Mouse (Mus musculus) neural tube, embryonic 13.5 days (tissue): ENCODE results near the gene Snx11. TPM values are rescaled to one million over a fixed set of nuclear protein-coding genes. Genes with fewer than 3 reads are reported as not detected.
"Not testable (repeated sequence)": the region's sequence is repeated elsewhere in the genome, so short reads cannot be mapped to it uniquely, and the experiment has no call there.

ENCODE experiments used
- ATAC-seq: fragments of 200-750 bp; cut with Nextera tagmentation; 2 replicates; pipeline ENCODE4 v1.8.0; 2017; ENCODE audit warnings: low read depth, mild to moderate bottlenecking, moderate TSS enrichment, moderate library complexity
- H3K27ac ChIP-seq: fragments of 300-500 bp; sonication (generic); replicated peaks from 2 replicates; pipeline ENCODE4 v1.5.1; 2015; ENCODE audit warnings: moderate library complexity, mild to moderate bottlenecking, inconsistent platforms
- H3K27me3 ChIP-seq: fragments of 300-500 bp; sonication (generic); 2 replicates; pipeline ENCODE4 v1.6.1; 2015; ENCODE audit warnings: mild to moderate bottlenecking, inconsistent platforms
- H3K36me3 ChIP-seq: fragments of 300-500 bp; sonication (generic); 2 replicates; pipeline ENCODE4 v1.6.1; 2015; ENCODE audit warnings: mild to moderate bottlenecking, inconsistent platforms
- H3K4me1 ChIP-seq: fragments of 300-500 bp; sonication (generic); replicated peaks from 2 replicates; pipeline ENCODE4 v1.6.1; 2015; ENCODE audit warnings: inconsistent platforms
- H3K4me2 ChIP-seq: fragments of 300-500 bp; sonication (generic); 2 replicates; pipeline ENCODE4 v1.6.1; 2015; ENCODE audit warnings: inconsistent platforms, mild to moderate bottlenecking, moderate library complexity
- H3K4me3 ChIP-seq: fragments of 300-500 bp; sonication (generic); 2 replicates; pipeline ENCODE4 v1.5.1; 2015; ENCODE audit warnings: mild to moderate bottlenecking, inconsistent platforms
- H3K9ac ChIP-seq: fragments of 300-500 bp; sonication (generic); 2 replicates; pipeline ENCODE4 v1.6.1; 2015; ENCODE audit warnings: moderate library complexity, mild to moderate bottlenecking, inconsistent platforms
- H3K9me3 ChIP-seq: fragments of 300-500 bp; sonication (generic); 2 replicates; pipeline ENCODE4 v1.6.1; 2016; ENCODE audit warnings: inconsistent platforms
- WGBS: fragments of 180-500 bp; shearing (Covaris S2); methylation state at CpG from one replicate; pipeline ENCODE4 v1.1.7; 2015; 5-methylcytosine and 5-hydroxymethylcytosine counted together
- polyA plus RNA-seq: library from polyadenylated mRNA; unstranded; fragments of >200 nt; fragmentation: Nextera tagmentation; extraction: Ambion mirVana; gene quantifications from 2 replicates; pipeline ENCODE4 v1.2.1, GENCODE M21; 2015

Gene Snx11
- polyA plus RNA-seq, 1 experiment from 2014 or later: 78.0 TPM

DNA sequence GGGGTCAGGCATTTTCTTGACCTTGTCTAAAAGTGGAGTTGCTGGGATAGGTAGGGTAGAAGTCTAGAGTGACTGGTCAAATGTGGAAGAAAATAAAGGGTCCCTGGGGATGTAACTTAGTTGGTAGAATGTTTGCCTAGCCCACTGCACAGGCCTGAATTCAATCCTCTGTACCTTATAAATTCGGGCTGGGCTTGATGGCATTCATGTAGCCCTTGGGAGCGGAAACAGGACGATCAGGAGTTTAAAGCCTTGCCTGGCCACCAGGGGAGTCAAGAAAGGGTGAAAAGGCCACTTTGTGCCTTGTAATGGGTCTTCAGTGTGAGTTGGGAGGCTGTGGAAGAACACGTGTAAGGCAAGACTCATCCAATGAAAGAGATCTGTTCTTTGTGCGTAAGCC, 12.6 kb upstream of the Snx11 start:
- no peak overlapping the region for H3K27ac ChIP-seq
- peak overlapping the region; percentile 89 for H3K9ac ChIP-seq
- H3K4me2 ChIP-seq: peak overlapping the region; percentile 82
- peak overlapping the region; percentile 94 for H3K4me3 ChIP-seq
- H3K9me3 ChIP-seq: no peaks in the 10 kb centered on the region
- peaks cover 50% of the 10 kb centered on the region for H3K4me1 ChIP-seq
- ATAC-seq: no peak
- 9% methylated on average over 5 of the region's 5 CpGs for WGBS
- H3K36me3 ChIP-seq: no peaks in the 10 kb centered on the region
- no peaks in the 10 kb centered on the region for H3K27me3 ChIP-seq

GRCm38 (mm10) chr11:96788871-96789795, 11.8 kb upstream of the Snx11 start, which contains the start of gene Cbx1:
TSS of gene Cbx1 (plus strand) at chr11:96789127.
- no peaks in the 10 kb centered on the region for H3K27me3 ChIP-seq
- no peaks in the 10 kb centered on the region for H3K9me3 ChIP-seq
- H3K27ac ChIP-seq: peak within 1 kb of the TSS; percentile 94
- H3K4me2 ChIP-seq: peak within 1 kb of the TSS; percentile 82
- no peaks in the 10 kb centered on the region for H3K36me3 ChIP-seq
- peak within 1 kb of the TSS; percentile 94 for H3K4me3 ChIP-seq
- 1% methylated on average over 88 of the region's 93 CpGs for WGBS
- peak; percentile 97 for ATAC-seq
- peak within 1 kb of the TSS; percentile 89 for H3K9ac ChIP-seq
- H3K4me1 ChIP-seq: peaks cover 50% of the 10 kb centered on the region

- Histone ChIP-seq H3K4me3 (no peak overlapping the region), H3K9ac (no peak overlapping the region), H3K4me2 (no peak overlapping the region), H3K9me3 (no peaks in the 10 kb centered on the region), H3K27ac (no peak overlapping the region), H3K4me1 (peaks cover 27% of the 10 kb centered on the region), H3K27me3 (no peaks in the 10 kb centered on the region), H3K36me3 (no peaks in the 10 kb centered on the region)
- ATAC-seq: no peak
- WGBS: 37% methylated on average over 9 of the region's 9 CpGs
Observed at GRCm38 (mm10) chr11:96786731-96787450, 9.5 kb upstream of the Snx11 start.

GRCm38 (mm10) chr11:96784847-96785246, 7.5 kb upstream of the Snx11 start:
- 8% methylated on average over 7 of the region's 7 CpGs for WGBS

GRCm38 (mm10) chr11:96781425-96781824, 4.1 kb upstream of the Snx11 start:
- H3K27me3 ChIP-seq: no peaks in the 10 kb centered on the region
- H3K9me3 ChIP-seq: no peaks in the 10 kb centered on the region
- 83% methylated on average over 2 of the region's 2 CpGs for WGBS
- ATAC-seq: no peak
- no peak overlapping the region for H3K9ac ChIP-seq
- H3K4me1 ChIP-seq: peaks cover 11% of the 10 kb centered on the region
- H3K27ac ChIP-seq: no peak overlapping the region
- H3K4me2 ChIP-seq: no peak overlapping the region
- no peaks in the 10 kb centered on the region for H3K36me3 ChIP-seq
- no peak overlapping the region for H3K4me3 ChIP-seq

More at GRCm38 (mm10) chr11:96784847-96785246, 7.5 kb upstream of the Snx11 start:
- ATAC-seq, H3K36me3 ChIP-seq, H3K9me3 ChIP-seq, H3K4me1 ChIP-seq, H3K9ac ChIP-seq, H3K4me3 ChIP-seq, H3K27ac ChIP-seq, H3K27me3 ChIP-seq, H3K4me2 ChIP-seq: not testable (repeated sequence)

DNA sequence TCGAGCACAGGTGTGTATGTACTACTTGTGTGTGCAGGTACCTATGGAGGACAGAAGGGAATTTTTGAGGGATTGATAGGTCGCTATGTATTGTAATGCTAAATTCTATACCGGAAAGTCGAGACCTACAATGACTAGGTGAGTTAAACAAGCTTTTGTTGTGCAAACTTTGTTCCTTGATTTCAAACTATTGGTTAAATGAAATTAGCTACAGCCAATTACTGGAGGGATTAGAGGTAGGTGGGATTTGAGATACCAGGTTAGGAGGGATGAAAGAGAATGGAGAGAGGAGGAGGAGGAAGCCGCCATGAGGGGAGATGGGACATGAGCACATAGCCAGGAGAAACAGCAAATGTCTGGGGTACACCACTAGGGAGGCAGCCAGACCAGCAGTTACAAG, 2.9 kb upstream of the Snx11 start:
- Histone ChIP-seq H3K4me3 (no peak overlapping the region), H3K9ac (no peak overlapping the region), H3K4me2 (no peak overlapping the region), H3K4me1 (peaks cover 23% of the 10 kb centered on the region), H3K36me3 (no peaks in the 10 kb centered on the region), H3K27me3 (no peaks in the 10 kb centered on the region), H3K9me3 (no peaks in the 10 kb centered on the region), H3K27ac (no peak overlapping the region)
- no peak for ATAC-seq
- WGBS: 76% methylated on average over 5 of the region's 5 CpGs

GRCm38 (mm10) chr11:96778061-96778627, 785 bp upstream of the Snx11 start:
- H3K27me3 ChIP-seq, ATAC-seq, H3K36me3 ChIP-seq, H3K9me3 ChIP-seq: not testable (repeated sequence)
- 73% methylated on average over 10 of the region's 10 CpGs for WGBS
- H3K4me1 ChIP-seq: peaks cover 43% of the 10 kb centered on the region
- H3K27ac ChIP-seq: peak overlapping the region; percentile 90
- H3K4me2 ChIP-seq: peak overlapping the region; percentile 90
- H3K9ac ChIP-seq: peak overlapping the region; percentile 60
- H3K4me3 ChIP-seq: peak overlapping the region; percentile 59

GRCm38 (mm10) chr11:96776068-96776467, 1.3 kb downstream of the Snx11 start:
- H3K36me3 ChIP-seq: peaks cover 27% of the 10 kb centered on the region
- H3K9ac ChIP-seq: peak overlapping the region; percentile 78
- H3K9me3 ChIP-seq: no peaks in the 10 kb centered on the region
- H3K27ac ChIP-seq: peak overlapping the region; percentile 90
- WGBS: 24% methylated on average over 3 of the region's 3 CpGs
- ATAC-seq: no peak
- no peaks in the 10 kb centered on the region for H3K27me3 ChIP-seq
- H3K4me2 ChIP-seq: peak overlapping the region; percentile 90
- H3K4me1 ChIP-seq: peaks cover 43% of the 10 kb centered on the region
- peak overlapping the region; percentile 59 for H3K4me3 ChIP-seq

- Histone ChIP-seq H3K27me3 (no peaks in the 10 kb centered on the region), H3K4me2 (peak overlapping the region; percentile 90), H3K9ac (peak overlapping the region; percentile 78), H3K4me3 (peak overlapping the region; percentile 59), H3K36me3 (peaks cover 31% of the 10 kb centered on the region), H3K4me1 (peaks cover 43% of the 10 kb centered on the region), H3K9me3 (no peaks in the 10 kb centered on the region), H3K27ac (peak overlapping the region; percentile 90)
- ATAC-seq: no peak
- 49% methylated on average over 7 of the region's 7 CpGs for WGBS
Observed at GRCm38 (mm10) chr11:96775665-96776064, 1.7 kb downstream of the Snx11 start.

GRCm38 (mm10) chr11:96775063-96775462, 2.3 kb downstream of the Snx11 start:
- Histone ChIP-seq H3K9ac (peak overlapping the region; percentile 78), H3K4me2 (peak overlapping the region; percentile 90), H3K27me3 (no peaks in the 10 kb centered on the region), H3K9me3 (no peaks in the 10 kb centered on the region), H3K4me1 (peaks cover 43% of the 10 kb centered on the region), H3K27ac (peak overlapping the region; percentile 90), H3K36me3 (peaks cover 37% of the 10 kb centered on the region), H3K4me3 (peak overlapping the region; percentile 59)
- WGBS: 57% methylated on average over 8 of the region's 8 CpGs
- peak; percentile 52; the same call in 1 of the 2 replicates for ATAC-seq

- ATAC-seq: no peak
- H3K27ac ChIP-seq: peak overlapping the region; percentile 90
- WGBS: 75% methylated on average over 3 of the region's 3 CpGs
Observed at GRCm38 (mm10) chr11:96774536-96774935, 2.8 kb downstream of the Snx11 start.

GRCm38 (mm10) chr11:96772413-96772812, 4.9 kb downstream of the Snx11 start:
- Histone ChIP-seq H3K36me3 (peaks cover 61% of the 10 kb centered on the region), H3K4me3 (no peak overlapping the region), H3K4me1 (peaks cover 57% of the 10 kb centered on the region), H3K27me3 (no peaks in the 10 kb centered on the region), H3K9ac (no peak overlapping the region; the same call in 1 of the 2 replicates), H3K9me3 (no peaks in the 10 kb centered on the region), H3K4me2 (no peak overlapping the region), H3K27ac (no peak overlapping the region)
- ATAC-seq: no peak
- WGBS: 93% methylated on average over 9 of the region's 9 CpGs

More at GRCm38 (mm10) chr11:96774536-96774935, 2.8 kb downstream of the Snx11 start:
- H3K4me3 ChIP-seq: peak overlapping the region; percentile 59
- peak overlapping the region; percentile 90 for H3K4me2 ChIP-seq
- no peaks in the 10 kb centered on the region for H3K9me3 ChIP-seq
- H3K36me3 ChIP-seq: peaks cover 42% of the 10 kb centered on the region
- H3K9ac ChIP-seq: peak overlapping the region; percentile 78
- H3K4me1 ChIP-seq: peaks cover 43% of the 10 kb centered on the region
- H3K27me3 ChIP-seq: no peaks in the 10 kb centered on the region
